Mouse (Mus musculus): ENCODE measurements around the gene Syt1. TPM values are rescaled to one million over a fixed set of nuclear protein-coding genes. Genes with fewer than 3 reads are reported as not detected.

The Syt1 gene
- polyA plus RNA-seq, 1 experiment from 2014 or later = 1.5 TPM

DNA sequence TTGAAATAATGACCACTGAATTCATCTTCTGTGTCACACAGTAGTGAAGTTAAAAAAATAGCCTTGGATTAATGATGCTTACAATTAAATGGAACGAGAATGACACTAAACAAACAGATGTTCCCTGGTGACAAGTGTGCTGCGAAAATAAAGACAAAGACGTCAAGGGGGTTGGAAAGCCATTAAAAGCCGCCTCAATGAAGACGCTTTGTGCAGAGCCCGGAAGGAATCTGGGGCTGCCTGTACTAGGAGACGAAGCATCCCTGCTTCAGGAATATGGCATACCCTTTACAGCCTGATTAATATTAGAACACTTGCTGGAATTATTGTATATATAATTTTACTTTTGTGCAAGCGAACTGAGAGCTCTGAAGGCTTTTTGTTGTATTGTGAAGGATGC lies 234.0 kb downstream of the Syt1 start:
- H3K4me2 ChIP-seq = no peak overlapping the region
- H3K27ac ChIP-seq (ENCODE audit: low read depth, low read length) = no peak overlapping the region
- H3K36me3 ChIP-seq (ENCODE audit: control insufficient read depth, insufficient read depth, low read length) = no peaks in the 10 kb centered on the region
- H3K4me3 ChIP-seq (ENCODE audit: low read depth, low read length) = no peak overlapping the region
- WGBS (ENCODE audit: insufficient replicate concordance) = 76% methylated on average over 8 of the region's 8 CpGs
- no peak for ATAC-seq (replicated peaks; ENCODE audit: insufficient number of reproducible peaks, low FRiP score, low TSS enrichment)
- H3K9me3 ChIP-seq (replicated peaks; ENCODE audit: control insufficient read depth, low read length) = no peaks in the 10 kb centered on the region
- no peaks in the 10 kb centered on the region for H3K4me1 ChIP-seq (ENCODE audit: control insufficient read depth, insufficient read depth, low read length)
- no peak overlapping the region for H3K9ac ChIP-seq (ENCODE audit: low read depth, low read length)
- H3K27me3 ChIP-seq (ENCODE audit: control insufficient read depth, insufficient read depth, low read length) = no peaks in the 10 kb centered on the region

DNA sequence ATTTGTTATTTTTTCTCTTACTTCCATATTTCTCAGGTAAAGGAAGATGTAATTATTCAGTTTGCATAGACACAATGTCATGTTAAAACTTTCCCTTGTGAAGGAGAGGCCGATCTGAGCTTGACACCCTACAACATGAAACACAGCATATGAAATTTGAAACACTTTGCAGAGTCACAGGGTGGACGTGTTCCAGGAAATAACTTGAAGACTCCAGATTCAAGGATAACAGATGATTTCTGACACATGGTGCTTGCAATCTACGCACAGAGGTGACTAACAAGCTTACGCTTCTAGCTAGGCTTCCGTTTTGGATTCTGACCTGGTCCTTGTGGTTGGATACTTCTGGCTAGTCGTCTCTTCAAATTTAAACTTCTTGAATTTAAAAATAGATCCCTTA lies 239.7 kb downstream of the Syt1 start:
- WGBS (ENCODE audit: insufficient replicate concordance) = 78% methylated on average over 6 of the region's 6 CpGs
- Histone ChIP-seq H3K27me3 (ENCODE audit: control insufficient read depth, insufficient read depth, low read length) (no peaks in the 10 kb centered on the region), H3K36me3 (ENCODE audit: control insufficient read depth, insufficient read depth, low read length) (no peaks in the 10 kb centered on the region), H3K4me2 (no peak overlapping the region), H3K4me3 (ENCODE audit: low read depth, low read length) (no peak overlapping the region), H3K9ac (ENCODE audit: low read depth, low read length) (no peak overlapping the region), H3K9me3 (replicated peaks; ENCODE audit: control insufficient read depth, low read length) (no peaks in the 10 kb centered on the region), H3K27ac (ENCODE audit: low read depth, low read length) (no peak overlapping the region), H3K4me1 (ENCODE audit: control insufficient read depth, insufficient read depth, low read length) (no peaks in the 10 kb centered on the region)
- no peak for ATAC-seq (replicated peaks; ENCODE audit: insufficient number of reproducible peaks, low FRiP score, low TSS enrichment)

DNA sequence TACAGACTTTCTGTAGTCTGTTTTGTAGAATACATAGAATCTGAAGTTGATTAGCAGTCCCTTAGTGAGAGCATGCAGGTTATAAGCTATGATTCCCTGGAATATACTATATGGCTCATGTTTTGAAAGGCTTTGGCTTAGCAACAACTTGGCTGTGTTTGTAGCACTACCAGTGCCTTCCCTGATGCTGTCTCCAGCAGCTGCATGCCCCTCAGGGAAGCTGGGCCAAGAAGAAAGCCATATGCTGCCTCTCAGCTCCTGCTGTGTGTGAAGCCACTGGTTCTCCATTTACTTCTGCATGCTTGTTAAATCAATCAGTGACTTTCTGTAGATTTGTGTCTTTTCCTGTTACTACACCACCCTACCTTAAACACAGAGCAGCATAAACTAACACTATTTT lies 245.2 kb downstream of the Syt1 start:
- H3K27me3 ChIP-seq (ENCODE audit: control insufficient read depth, insufficient read depth, low read length) = no peaks in the 10 kb centered on the region
- H3K4me3 ChIP-seq (ENCODE audit: low read depth, low read length) = no peak overlapping the region
- H3K9ac ChIP-seq (ENCODE audit: low read depth, low read length) = no peak overlapping the region
- H3K4me2 ChIP-seq = no peak overlapping the region
- H3K36me3 ChIP-seq (ENCODE audit: control insufficient read depth, insufficient read depth, low read length) = no peaks in the 10 kb centered on the region
- H3K27ac ChIP-seq (ENCODE audit: low read depth, low read length) = no peak overlapping the region
- ATAC-seq (replicated peaks; ENCODE audit: insufficient number of reproducible peaks, low FRiP score, low TSS enrichment) = no peak
- H3K9me3 ChIP-seq (replicated peaks; ENCODE audit: control insufficient read depth, low read length) = no peaks in the 10 kb centered on the region
- no peaks in the 10 kb centered on the region for H3K4me1 ChIP-seq (ENCODE audit: control insufficient read depth, insufficient read depth, low read length)

DNA sequence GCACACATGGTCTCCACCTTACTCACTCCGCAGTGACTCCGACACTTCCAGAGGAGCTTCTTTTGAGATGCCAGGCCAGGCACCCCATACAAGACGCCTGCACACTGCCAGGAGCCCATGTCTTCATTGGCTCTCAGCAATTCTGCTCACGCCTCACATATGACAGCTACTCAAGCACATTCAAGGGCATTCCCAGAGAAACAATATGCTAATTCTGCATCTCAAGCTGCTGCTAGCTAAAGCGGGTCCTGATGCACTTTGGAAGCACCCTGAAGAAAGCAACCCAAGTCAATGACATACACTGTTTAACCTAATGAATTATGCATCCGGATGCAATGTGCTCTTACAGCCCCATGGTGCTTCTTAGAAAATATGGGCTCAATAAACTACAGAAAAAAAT lies 247.1 kb downstream of the Syt1 start:
- WGBS (ENCODE audit: insufficient replicate concordance) = 75% methylated on average over 6 of the region's 6 CpGs
- ATAC-seq (replicated peaks; ENCODE audit: insufficient number of reproducible peaks, low FRiP score, low TSS enrichment) = no peak
- H3K9ac ChIP-seq (ENCODE audit: low read depth, low read length) = no peak overlapping the region
- no peaks in the 10 kb centered on the region for H3K9me3 ChIP-seq (replicated peaks; ENCODE audit: control insufficient read depth, low read length)
- H3K36me3 ChIP-seq (ENCODE audit: control insufficient read depth, insufficient read depth, low read length) = no peaks in the 10 kb centered on the region
- H3K4me3 ChIP-seq (ENCODE audit: low read depth, low read length) = no peak overlapping the region
- H3K4me2 ChIP-seq = no peak overlapping the region
- H3K27ac ChIP-seq (ENCODE audit: low read depth, low read length) = no peak overlapping the region
- H3K27me3 ChIP-seq (ENCODE audit: control insufficient read depth, insufficient read depth, low read length) = no peaks in the 10 kb centered on the region
- H3K4me1 ChIP-seq (ENCODE audit: control insufficient read depth, insufficient read depth, low read length) = no peaks in the 10 kb centered on the region

DNA sequence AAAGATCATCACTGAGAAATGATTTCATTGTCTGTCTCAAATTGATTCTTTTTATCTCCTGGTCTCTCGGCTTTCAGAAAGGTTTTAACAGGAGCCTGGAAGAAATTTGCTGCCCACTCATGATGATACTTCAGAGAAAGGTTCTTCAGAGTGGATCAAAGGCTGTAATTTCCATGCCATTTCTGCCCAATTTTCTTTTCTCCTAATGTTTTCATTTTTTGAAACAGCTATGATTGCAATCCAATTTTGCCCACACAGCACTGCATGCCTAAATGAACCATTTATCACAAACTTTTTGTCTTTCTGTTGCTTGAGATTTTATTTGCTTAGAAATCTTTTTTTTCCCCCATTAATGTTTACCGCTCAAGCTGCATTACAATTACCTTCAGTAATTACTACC lies 257.5 kb downstream of the Syt1 start:
- no peak overlapping the region for H3K4me3 ChIP-seq (ENCODE audit: low read depth, low read length)
- no peak overlapping the region for H3K27ac ChIP-seq (ENCODE audit: low read depth, low read length)
- H3K36me3 ChIP-seq (ENCODE audit: control insufficient read depth, insufficient read depth, low read length) = no peaks in the 10 kb centered on the region
- ATAC-seq (replicated peaks; ENCODE audit: insufficient number of reproducible peaks, low FRiP score, low TSS enrichment) = no peak
- WGBS (ENCODE audit: insufficient replicate concordance) = 86% methylated on average over 2 of the region's 2 CpGs
- H3K27me3 ChIP-seq (ENCODE audit: control insufficient read depth, insufficient read depth, low read length) = no peaks in the 10 kb centered on the region
- no peaks in the 10 kb centered on the region for H3K4me1 ChIP-seq (ENCODE audit: control insufficient read depth, insufficient read depth, low read length)
- no peaks in the 10 kb centered on the region for H3K9me3 ChIP-seq (replicated peaks; ENCODE audit: control insufficient read depth, low read length)
- H3K4me2 ChIP-seq = no peak overlapping the region
- H3K9ac ChIP-seq (ENCODE audit: low read depth, low read length) = no peak overlapping the region

DNA sequence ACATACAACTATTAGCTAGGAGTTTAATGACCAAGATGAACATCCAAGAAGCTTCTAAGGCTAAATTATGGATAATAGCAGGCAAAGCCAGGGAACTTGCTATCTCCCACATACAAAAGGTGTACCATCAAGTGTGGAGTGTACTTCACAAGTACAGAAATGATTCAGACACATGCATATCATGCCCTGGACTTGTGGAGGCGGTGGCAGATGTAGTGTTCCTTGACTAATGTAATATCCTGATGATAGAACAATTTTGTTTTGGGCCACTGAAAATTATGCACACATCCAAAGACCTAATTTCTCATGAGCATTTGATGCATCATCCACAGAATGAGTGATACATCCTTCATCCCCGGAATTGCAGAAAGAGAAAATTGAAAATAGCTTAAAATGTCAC lies 267.0 kb downstream of the Syt1 start:
- no peaks in the 10 kb centered on the region for H3K27me3 ChIP-seq (ENCODE audit: control insufficient read depth, insufficient read depth, low read length)
- no peak overlapping the region for H3K4me3 ChIP-seq (ENCODE audit: low read depth, low read length)
- H3K27ac ChIP-seq (ENCODE audit: low read depth, low read length) = no peak overlapping the region
- H3K9ac ChIP-seq (ENCODE audit: low read depth, low read length) = no peak overlapping the region
- 66% methylated on average over 2 of the region's 2 CpGs for WGBS (ENCODE audit: insufficient replicate concordance)
- no peak overlapping the region for H3K4me2 ChIP-seq
- no peak for ATAC-seq (replicated peaks; ENCODE audit: insufficient number of reproducible peaks, low FRiP score, low TSS enrichment)
- H3K9me3 ChIP-seq (replicated peaks; ENCODE audit: control insufficient read depth, low read length) = no peaks in the 10 kb centered on the region
- H3K4me1 ChIP-seq (ENCODE audit: control insufficient read depth, insufficient read depth, low read length) = no peaks in the 10 kb centered on the region
- no peaks in the 10 kb centered on the region for H3K36me3 ChIP-seq (ENCODE audit: control insufficient read depth, insufficient read depth, low read length)

DNA sequence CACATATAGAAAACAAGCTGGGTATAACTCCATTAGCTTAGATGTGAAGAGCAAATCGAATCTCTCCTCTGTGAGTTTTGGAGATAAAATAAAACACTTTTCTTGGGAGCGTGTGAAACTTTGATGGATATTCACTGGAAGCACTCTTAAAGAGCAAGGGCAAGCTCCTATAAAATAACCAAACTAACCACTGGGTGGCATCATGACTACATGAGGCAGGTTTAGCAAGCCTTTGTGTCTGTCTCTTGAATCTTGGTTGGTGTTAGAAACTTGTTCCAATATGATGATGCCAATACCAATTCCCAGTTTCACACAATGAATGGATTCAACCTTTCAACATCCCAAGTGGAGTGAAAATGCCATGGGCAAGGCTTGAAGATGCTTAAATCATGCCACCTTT lies 276.8 kb downstream of the Syt1 start:
- H3K4me3 ChIP-seq (ENCODE audit: low read depth, low read length) = no peak overlapping the region
- WGBS (ENCODE audit: insufficient replicate concordance) = 45% methylated on average over 2 of the region's 2 CpGs
- no peak for ATAC-seq (replicated peaks; ENCODE audit: insufficient number of reproducible peaks, low FRiP score, low TSS enrichment)

DNA sequence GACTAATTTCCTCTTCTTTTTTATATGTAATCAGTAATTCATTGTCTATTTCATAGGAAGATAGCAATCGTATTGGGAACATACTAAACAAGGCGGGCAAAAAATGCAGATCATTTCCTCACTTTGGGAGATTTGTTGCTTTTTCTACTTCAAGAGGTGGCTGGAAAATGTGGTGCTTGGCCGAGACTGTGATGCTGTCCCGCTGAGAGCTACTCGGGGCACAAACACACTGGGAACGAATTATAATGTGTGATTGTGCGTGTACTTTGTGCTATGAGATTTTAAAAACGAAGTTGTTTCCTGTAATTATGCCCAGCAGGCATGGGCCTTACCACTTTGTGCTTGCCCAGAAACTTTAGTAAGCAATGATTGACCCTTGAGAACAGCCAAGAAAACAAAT lies 281.8 kb downstream of the Syt1 start:
- no peak overlapping the region for H3K9ac ChIP-seq (ENCODE audit: low read depth, low read length)
- H3K4me2 ChIP-seq = no peak overlapping the region
- H3K27ac ChIP-seq (ENCODE audit: low read depth, low read length) = no peak overlapping the region
- no peaks in the 10 kb centered on the region for H3K9me3 ChIP-seq (replicated peaks; ENCODE audit: control insufficient read depth, low read length)
- no peak for ATAC-seq (replicated peaks; ENCODE audit: insufficient number of reproducible peaks, low FRiP score, low TSS enrichment)
- H3K4me3 ChIP-seq (ENCODE audit: low read depth, low read length) = no peak overlapping the region
- no peaks in the 10 kb centered on the region for H3K4me1 ChIP-seq (ENCODE audit: control insufficient read depth, insufficient read depth, low read length)
- 77% methylated on average over 8 of the region's 8 CpGs for WGBS (ENCODE audit: insufficient replicate concordance)
- H3K36me3 ChIP-seq (ENCODE audit: control insufficient read depth, insufficient read depth, low read length) = no peaks in the 10 kb centered on the region
- H3K27me3 ChIP-seq (ENCODE audit: control insufficient read depth, insufficient read depth, low read length) = no peaks in the 10 kb centered on the region

More for the DNA sequence above, 276.8 kb downstream of the Syt1 start:
- Histone ChIP-seq H3K27ac (ENCODE audit: low read depth, low read length) (no peak overlapping the region), H3K4me1 (ENCODE audit: control insufficient read depth, insufficient read depth, low read length) (no peaks in the 10 kb centered on the region), H3K9ac (ENCODE audit: low read depth, low read length) (no peak overlapping the region), H3K4me2 (no peak overlapping the region), H3K9me3 (replicated peaks; ENCODE audit: control insufficient read depth, low read length) (no peaks in the 10 kb centered on the region), H3K36me3 (ENCODE audit: control insufficient read depth, insufficient read depth, low read length) (no peaks in the 10 kb centered on the region), H3K27me3 (ENCODE audit: control insufficient read depth, insufficient read depth, low read length) (no peaks in the 10 kb centered on the region)

DNA sequence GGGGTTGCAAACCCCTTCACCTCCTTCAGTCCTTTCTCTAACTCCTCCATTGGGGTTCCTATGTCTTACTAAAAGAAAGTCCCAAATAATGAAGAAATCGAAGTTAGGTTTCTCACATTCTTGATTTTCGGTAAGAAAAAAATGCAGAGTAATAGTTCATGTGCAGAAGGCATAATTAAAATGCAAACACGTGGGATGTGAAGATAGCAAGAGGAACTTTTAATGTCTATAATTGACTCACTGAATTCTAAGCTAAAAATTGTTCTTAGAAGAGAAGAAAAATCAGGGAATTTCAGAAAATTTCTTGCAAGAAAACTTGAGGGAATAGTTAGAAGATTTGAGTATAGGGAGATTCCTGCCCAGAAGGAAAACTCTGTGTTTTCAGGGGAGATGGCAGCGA lies 284.4 kb downstream of the Syt1 start:
- no peak overlapping the region for H3K4me2 ChIP-seq
- 72% methylated on average over 4 of the region's 4 CpGs for WGBS (ENCODE audit: insufficient replicate concordance)
- H3K27ac ChIP-seq (ENCODE audit: low read depth, low read length) = no peak overlapping the region
- H3K9me3 ChIP-seq (replicated peaks; ENCODE audit: control insufficient read depth, low read length) = no peaks in the 10 kb centered on the region
- H3K36me3 ChIP-seq (ENCODE audit: control insufficient read depth, insufficient read depth, low read length) = no peaks in the 10 kb centered on the region
- no peaks in the 10 kb centered on the region for H3K4me1 ChIP-seq (ENCODE audit: control insufficient read depth, insufficient read depth, low read length)
- no peaks in the 10 kb centered on the region for H3K27me3 ChIP-seq (ENCODE audit: control insufficient read depth, insufficient read depth, low read length)
- ATAC-seq (replicated peaks; ENCODE audit: insufficient number of reproducible peaks, low FRiP score, low TSS enrichment) = no peak
- H3K9ac ChIP-seq (ENCODE audit: low read depth, low read length) = no peak overlapping the region
- H3K4me3 ChIP-seq (ENCODE audit: low read depth, low read length) = no peak overlapping the region

Measured in heart, embryonic 11.5 days (tissue).